Mouse (Mus musculus): ENCODE measurements at regions not wholly inside any gene's neighbourhood (a gene's known extent, or its start where the extent isn't known, plus 50 kb on each side); places are given as distances from the start of the nearest gene placed in this dataset.

GRCm38 (mm10) chr4:148357221-148357621, 69.5 kb upstream of the Disp3 start:
- H3K4me3 ChIP-seq (replicated peaks), result no peak overlapping the region
- no peaks in the 10 kb centered on the region for H3K27me3 ChIP-seq
- 0 out of 2 replicates have a peak overlapping the region, but pooled peaks have one; percentile 12 for H3K27ac ChIP-seq
- no peaks in the 10 kb centered on the region for H3K36me3 ChIP-seq
- no peak for ATAC-seq
- H3K9ac ChIP-seq (replicated peaks), result no peak overlapping the region
- H3K4me1 ChIP-seq (replicated peaks), result peaks cover 20% of the 10 kb centered on the region
- H3K9me3 ChIP-seq, result no peaks in the 10 kb centered on the region; the same call in 1 of the 2 replicates
- no peak overlapping the region for H3K4me2 ChIP-seq (replicated peaks)
- 68% methylated on average over 10 of the region's 10 CpGs for WGBS

- Histone ChIP-seq H3K9ac (replicated peaks) (no peak overlapping the region), H3K4me2 (replicated peaks) (no peak overlapping the region), H3K4me3 (replicated peaks) (no peak overlapping the region), H3K27me3 (no peaks in the 10 kb centered on the region), H3K27ac (0 out of 2 replicates have a peak overlapping the region, but pooled peaks have one; percentile 35), H3K36me3 (no peaks in the 10 kb centered on the region), H3K9me3 (no peaks in the 10 kb centered on the region; the same call in 1 of the 2 replicates), H3K4me1 (replicated peaks) (peaks cover 20% of the 10 kb centered on the region)
- ATAC-seq, result no peak
- whole genome bisulfite sequencing, result 69% methylated on average over 3 of the region's 3 CpGs
Measured at GRCm38 (mm10) chr4:148356654-148357053, 68.9 kb upstream of the Disp3 start.

- Histone ChIP-seq H3K27ac (no peak overlapping the region), H3K4me2 (replicated peaks) (no peak overlapping the region), H3K9me3 (no peaks in the 10 kb centered on the region; the same call in 1 of the 2 replicates), H3K4me3 (replicated peaks) (no peak overlapping the region), H3K27me3 (no peaks in the 10 kb centered on the region), H3K4me1 (replicated peaks) (peaks cover 18% of the 10 kb centered on the region), H3K36me3 (no peaks in the 10 kb centered on the region), H3K9ac (replicated peaks) (no peak overlapping the region)
- peak; percentile 35 for ATAC-seq
- WGBS, result 70% methylated on average over 3 of the region's 3 CpGs
Measured at GRCm38 (mm10) chr4:148353969-148354368, 66.2 kb upstream of the Disp3 start.

GRCm38 (mm10) chr4:148352690-148353089, 64.9 kb upstream of the Disp3 start:
- no peak overlapping the region for H3K27ac ChIP-seq
- H3K9ac ChIP-seq (replicated peaks), result no peak overlapping the region
- H3K4me3 ChIP-seq (replicated peaks), result no peak overlapping the region
- 92% methylated on average over 5 of the region's 5 CpGs for WGBS
- no peaks in the 10 kb centered on the region for H3K36me3 ChIP-seq
- no peak for ATAC-seq
- peaks cover 13% of the 10 kb centered on the region for H3K4me1 ChIP-seq (replicated peaks)
- no peaks in the 10 kb centered on the region for H3K27me3 ChIP-seq
- no peaks in the 10 kb centered on the region; the same call in 1 of the 2 replicates for H3K9me3 ChIP-seq
- no peak overlapping the region for H3K4me2 ChIP-seq (replicated peaks)

GRCm38 (mm10) chr4:148341531-148342157, 53.9 kb upstream of the Disp3 start:
- peaks cover 17% of the 10 kb centered on the region for H3K4me1 ChIP-seq (replicated peaks)
- H3K4me3 ChIP-seq (replicated peaks), result no peak overlapping the region
- no peak overlapping the region for H3K4me2 ChIP-seq (replicated peaks)
- no peaks in the 10 kb centered on the region for H3K9me3 ChIP-seq
- H3K27ac ChIP-seq, result no peak overlapping the region
- WGBS, result 80% methylated on average over 8 of the region's 8 CpGs
- no peak for ATAC-seq
- no peaks in the 10 kb centered on the region for H3K36me3 ChIP-seq
- H3K9ac ChIP-seq (replicated peaks), result no peak overlapping the region
- H3K27me3 ChIP-seq, result no peaks in the 10 kb centered on the region

- Histone ChIP-seq H3K36me3 (no peaks in the 10 kb centered on the region), H3K9me3 (no peaks in the 10 kb centered on the region), H3K4me1 (replicated peaks) (peaks cover 17% of the 10 kb centered on the region), H3K9ac (replicated peaks) (no peak overlapping the region), H3K27ac (0 out of 2 replicates have a peak overlapping the region, but pooled peaks have one; percentile 26), H3K4me3 (replicated peaks) (no peak overlapping the region), H3K4me2 (replicated peaks) (no peak overlapping the region), H3K27me3 (no peaks in the 10 kb centered on the region)
- WGBS, result 79% methylated on average over 9 of the region's 9 CpGs
- no peak for ATAC-seq
Measured at GRCm38 (mm10) chr4:148340342-148340741, 52.6 kb upstream of the Disp3 start.

- no peak for ATAC-seq
- H3K4me1 ChIP-seq (replicated peaks), result peaks cover 17% of the 10 kb centered on the region
- no peaks in the 10 kb centered on the region for H3K27me3 ChIP-seq
- no peaks in the 10 kb centered on the region for H3K9me3 ChIP-seq
- no peak overlapping the region for H3K4me2 ChIP-seq (replicated peaks)
- 67% methylated on average over 13 of the region's 13 CpGs for WGBS
- no peak overlapping the region for H3K4me3 ChIP-seq (replicated peaks)
- H3K9ac ChIP-seq (replicated peaks), result no peak overlapping the region
- no peak overlapping the region for H3K27ac ChIP-seq
- no peaks in the 10 kb centered on the region for H3K36me3 ChIP-seq
Measured at GRCm38 (mm10) chr4:148337890-148338880, 50.4 kb upstream of the Disp3 start.

All from midbrain, embryonic 13.5 days (tissue).